Mouse (Mus musculus): ENCODE results near the gene Elf1. TPM values are rescaled to one million over a fixed set of nuclear protein-coding genes. Genes with fewer than 3 reads are reported as not detected.

Elf1 gene
- total RNA-seq, 2 experiments from 2014 or later: 15.2 to 17.0 TPM

- intact Hi-C loops (cut with DNase I): no loop called here
- no peak for DNase-seq (ENCODE audit: low spot score)
Measured at GRCm38 (mm10) chr14:79537921-79538320, 56.9 kb downstream of the Elf1 start.

GRCm38 (mm10) chr14:79541606-79542005, 60.6 kb downstream of the Elf1 start:
- DNase-seq (ENCODE audit: low spot score): no peak
- intact Hi-C loops (cut with DNase I): no loop called here

GRCm38 (mm10) chr14:79549343-79549742, 68.3 kb downstream of the Elf1 start:
- intact Hi-C loops (cut with DNase I): no loop called here
- DNase-seq (ENCODE audit: low spot score): peak; percentile 27

- intact Hi-C loops (cut with DNase I): no loop called here
- no peak for DNase-seq (ENCODE audit: low spot score)
Measured at GRCm38 (mm10) chr14:79551929-79552328, 70.9 kb downstream of the Elf1 start.

GRCm38 (mm10) chr14:79552854-79553253, 71.9 kb downstream of the Elf1 start:
- DNase-seq (ENCODE audit: low spot score): no peak
- intact Hi-C loops (cut with DNase I): no loop called here

- intact Hi-C loops (cut with DNase I): no loop called here
- no peak for DNase-seq (ENCODE audit: low spot score)
Measured at GRCm38 (mm10) chr14:79557796-79558195, 76.8 kb downstream of the Elf1 start.

GRCm38 (mm10) chr14:79562745-79563144, 81.8 kb downstream of the Elf1 start:
- DNase-seq (ENCODE audit: low spot score): peak; percentile 22
- intact Hi-C loops (cut with DNase I): loop anchor here (2.0 to 10.0 kb wide), 3 partner anchors 52 to 168 kb away; partner anchors contain the start of genes Mtrf1 and Naa16

- intact Hi-C loops (cut with DNase I): loop anchor here (10.0 kb wide), 1 partner anchor 170 kb away; the partner anchor contains the start of genes Mtrf1 and Naa16
- no peak for DNase-seq (ENCODE audit: low spot score)
Measured at GRCm38 (mm10) chr14:79564784-79565183, 83.8 kb downstream of the Elf1 start.

- intact Hi-C loops (cut with DNase I): no loop called here
- no peak for DNase-seq (ENCODE audit: low spot score)
Measured at GRCm38 (mm10) chr14:79573482-79574191, 92.6 kb downstream of the Elf1 start.

GRCm38 (mm10) chr14:79574361-79574760, 93.4 kb downstream of the Elf1 start:
- DNase-seq (ENCODE audit: low spot score): no peak
- intact Hi-C loops (cut with DNase I): no loop called here

- intact Hi-C loops (cut with DNase I): no loop called here
Measured at GRCm38 (mm10) chr14:79583526-79584245, 102.7 kb downstream of the Elf1 start.

GRCm38 (mm10) chr14:79586499-79587138, 105.6 kb downstream of the Elf1 start:
- intact Hi-C loops (cut with DNase I): no loop called here
- no peak for DNase-seq (ENCODE audit: low spot score)

More at GRCm38 (mm10) chr14:79583526-79584245, 102.7 kb downstream of the Elf1 start:
- DNase-seq (ENCODE audit: low spot score): no peak

GRCm38 (mm10) chr14:79587139-79587851, 106.3 kb downstream of the Elf1 start, which contains the start of gene Sugt1:
TSS of gene Sugt1 (plus strand) at chr14:79587691.
- peak; percentile 92 for DNase-seq (ENCODE audit: low spot score)
- intact Hi-C loops (cut with DNase I): no loop called here

- DNase-seq (ENCODE audit: low spot score): no peak
- intact Hi-C loops (cut with DNase I): no loop called here
Measured at GRCm38 (mm10) chr14:79587852-79588229, 106.8 kb downstream of the Elf1 start.

GRCm38 (mm10) chr14:79588534-79588951, 107.5 kb downstream of the Elf1 start:
- intact Hi-C loops (cut with DNase I): no loop called here
- DNase-seq (ENCODE audit: low spot score): no peak

GRCm38 (mm10) chr14:79589401-79589800, 108.4 kb downstream of the Elf1 start:
- intact Hi-C loops (cut with DNase I): no loop called here
- no peak for DNase-seq (ENCODE audit: low spot score)

GRCm38 (mm10) chr14:79590916-79591315, 109.9 kb downstream of the Elf1 start:
- no peak for DNase-seq (ENCODE audit: low spot score)
- intact Hi-C loops (cut with DNase I): no loop called here

GRCm38 (mm10) chr14:79591611-79592010, 110.6 kb downstream of the Elf1 start:
- intact Hi-C loops (cut with DNase I): no loop called here
- no peak for DNase-seq (ENCODE audit: low spot score)

- intact Hi-C loops (cut with DNase I): no loop called here
- DNase-seq (ENCODE audit: low spot score): no peak
Measured at GRCm38 (mm10) chr14:79594069-79594468, 113.1 kb downstream of the Elf1 start.

- intact Hi-C loops (cut with DNase I): no loop called here
- no peak for DNase-seq (ENCODE audit: low spot score)
Measured at GRCm38 (mm10) chr14:79596602-79597001, 115.6 kb downstream of the Elf1 start.
